Mouse (Mus musculus) CH12.LX (cell line): ENCODE measurements at regions not wholly inside any gene's neighbourhood (a gene's known extent, or its start where the extent isn't known, plus 50 kb on each side); places are given as distances from the start of the nearest gene placed in this dataset.

Source experiments
- DNase-seq: peaks from one replicate; pipeline ENCODE4 v3.0.0-alpha.2; 2013; ENCODE audit errors: extremely low read depth
- H3K27ac ChIP-seq: 2 replicates; pipeline ENCODE4 v1.5.1; 2012; ENCODE audit warnings: low read depth, mild to moderate bottlenecking, control low read depth, moderate library complexity; ENCODE audit not compliant: insufficient read depth
- H3K27me3 ChIP-seq: replicated peaks from 2 replicates; pipeline ENCODE3; 2012; ENCODE audit warnings: inconsistent platforms
- H3K36me3 ChIP-seq, 2 experiments: replicated peaks in 1 of 2; 2 replicates each; pipeline versions ENCODE3 to v1.6.1; 2012; ENCODE audit warnings: inconsistent platforms in 1 of 2, low read length in 1 of 2, mild to moderate bottlenecking in 1 of 2, mixed read lengths in 1 of 2, moderate library complexity in 1 of 2; ENCODE audit not compliant: control insufficient read depth in 1 of 2, insufficient read depth in 1 of 2
- H3K4me1 ChIP-seq, 2 experiments: 2 replicates each; pipeline ENCODE4 v1.6.1; 2012; ENCODE audit warnings: inconsistent platforms in 1 of 2, moderate library complexity in 1 of 2; ENCODE audit not compliant: insufficient read depth in 2 of 2, control insufficient read depth in 1 of 2
- H3K4me2 ChIP-seq: 2 replicates; pipeline ENCODE4 v1.6.1; 2012; ENCODE audit warnings: low read depth, mild to moderate bottlenecking, control low read depth; ENCODE audit not compliant: poor library complexity, insufficient read depth, severe bottlenecking
- H3K4me3 ChIP-seq, 3 experiments: fragments of 150-350 bp in 1 of 3; sonication (generic) in 1 of 3; replicated peaks in 1 of 3; 2 replicates each; pipeline versions ENCODE3 to v1.5.1; 2011 to 2012; ENCODE audit warnings: low read depth in 2 of 3, low read length in 2 of 3, mild to moderate bottlenecking in 2 of 3, moderate library complexity in 2 of 3, control low read depth in 1 of 3, improper control_type of control experiment in 1 of 3, inconsistent platforms in 1 of 3, mixed read lengths in 1 of 3; ENCODE audit not compliant: poor library complexity in 1 of 3
- H3K79me2 ChIP-seq: replicated peaks from 2 replicates; pipeline ENCODE4 v1.6.1; 2012; ENCODE audit warnings: mild to moderate bottlenecking, moderate library complexity; ENCODE audit not compliant: control insufficient read depth, poor library complexity, insufficient read depth, severe bottlenecking; ENCODE audit errors: extremely low read depth
- H3K9ac ChIP-seq: 2 replicates; pipeline ENCODE4 v1.6.1; 2012; ENCODE audit warnings: low read depth, mild to moderate bottlenecking, control low read depth, moderate library complexity; ENCODE audit not compliant: insufficient read depth
- H3K9me3 ChIP-seq: replicated peaks from 2 replicates; pipeline ENCODE3; 2012; ENCODE audit warnings: low read length, inconsistent platforms, mixed read lengths
- CTCF ChIP-seq, 2 experiments: IDR thresholded peaks in 1 of 2; conservative IDR thresholded peaks in 1 of 2; 2 replicates each; pipeline ENCODE4 v1.5.1; 2011 to 2012; ENCODE audit warnings: low read depth in 2 of 2, low read length in 2 of 2, improper control_type of control experiment in 1 of 2, inconsistent platforms in 1 of 2, mild to moderate bottlenecking in 1 of 2, moderate library complexity in 1 of 2
- ELF1 ChIP-seq: IDR thresholded peaks from 2 replicates; pipeline ENCODE4 v1.6.1; 2014; ENCODE audit warnings: low read depth, mild to moderate bottlenecking, inconsistent platforms, low read length, improper control_type of control experiment
- EP300 ChIP-seq: IDR thresholded peaks from 2 replicates; pipeline ENCODE4 v1.6.1; 2011; ENCODE audit warnings: low read length, improper control_type of control experiment
- GABPA ChIP-seq: IDR thresholded peaks from 2 replicates; pipeline ENCODE4 v1.6.1; 2012; ENCODE audit warnings: low read depth, low read length, improper control_type of control experiment, inconsistent platforms; ENCODE audit not compliant: insufficient replicate concordance
- JUND ChIP-seq: conservative IDR thresholded peaks from 2 replicates; pipeline ENCODE4 v1.6.1; 2011; ENCODE audit warnings: low read depth, low read length, improper control_type of control experiment
- KAT2A ChIP-seq: IDR thresholded peaks from 2 replicates; pipeline ENCODE4 v1.6.1; 2012; ENCODE audit warnings: low read length, improper control_type of control experiment, inconsistent platforms; ENCODE audit not compliant: insufficient replicate concordance
- MAFK ChIP-seq: IDR thresholded peaks from 2 replicates; pipeline ENCODE4 v1.6.1; 2011; ENCODE audit warnings: low read length, improper control_type of control experiment; ENCODE audit not compliant: insufficient replicate concordance
- MAX ChIP-seq: IDR thresholded peaks from 2 replicates; pipeline ENCODE4 v1.6.1; 2011; ENCODE audit warnings: low read length, improper control_type of control experiment
- MAZ ChIP-seq: IDR thresholded peaks from 2 replicates; pipeline ENCODE4 v1.6.1; 2012; ENCODE audit warnings: low read depth, mild to moderate bottlenecking, inconsistent platforms, low read length, improper control_type of control experiment, moderate library complexity
- MEF2A ChIP-seq: IDR thresholded peaks from 2 replicates; pipeline ENCODE4 v1.6.1; 2014; ENCODE audit warnings: low read depth, mild to moderate bottlenecking, inconsistent platforms, low read length, improper control_type of control experiment, borderline replicate concordance
- MXI1 ChIP-seq: IDR thresholded peaks from 2 replicates; pipeline ENCODE4 v1.6.1; 2011; ENCODE audit warnings: mild to moderate bottlenecking, low read depth, low read length, improper control_type of control experiment
- MYC ChIP-seq: IDR thresholded peaks from 2 replicates; pipeline ENCODE4 v1.6.1; 2011; ENCODE audit warnings: low read depth, mild to moderate bottlenecking, improper control_type of control experiment, low read length
- NELFE ChIP-seq: IDR thresholded peaks from 2 replicates; pipeline ENCODE4 v1.6.1; 2011; ENCODE audit warnings: low read depth, low read length, improper control_type of control experiment
- NRF1 ChIP-seq: IDR thresholded peaks from 2 replicates; pipeline ENCODE4 v1.6.1; 2014; ENCODE audit warnings: low read depth, mild to moderate bottlenecking, inconsistent platforms, low read length, improper control_type of control experiment, moderate library complexity
- PAX5 ChIP-seq: IDR thresholded peaks from 2 replicates; pipeline ENCODE4 v1.6.1; 2012; ENCODE audit warnings: low read length, inconsistent platforms, mixed read lengths
- RAD21 ChIP-seq: IDR thresholded peaks from 2 replicates; pipeline ENCODE4 v1.6.1; 2011; ENCODE audit warnings: low read depth, mild to moderate bottlenecking, low read length, improper control_type of control experiment, moderate library complexity
- RCOR1 ChIP-seq: conservative IDR thresholded peaks from 2 replicates; pipeline ENCODE4 v1.6.1; 2012; ENCODE audit warnings: low read depth, mild to moderate bottlenecking, inconsistent platforms, low read length, improper control_type of control experiment
- TBP ChIP-seq: conservative IDR thresholded peaks from 2 replicates; pipeline ENCODE4 v1.6.1; 2011; ENCODE audit warnings: low read depth, low read length, improper control_type of control experiment
- TCF12 ChIP-seq: IDR thresholded peaks from 2 replicates; pipeline ENCODE4 v1.6.1; 2014; ENCODE audit warnings: low read depth, mild to moderate bottlenecking, inconsistent platforms, low read length, improper control_type of control experiment
- UBTF ChIP-seq: IDR thresholded peaks from 2 replicates; pipeline ENCODE4 v1.6.1; 2012; ENCODE audit warnings: low read depth, mild to moderate bottlenecking, inconsistent platforms, low read length, improper control_type of control experiment, moderate library complexity
- USF1 ChIP-seq: IDR thresholded peaks from 2 replicates; pipeline ENCODE4 v1.6.1; 2014; ENCODE audit warnings: low read depth, mild to moderate bottlenecking, inconsistent platforms, low read length, improper control_type of control experiment
- USF2 ChIP-seq: conservative IDR thresholded peaks from 2 replicates; pipeline ENCODE4 v1.6.1; 2011; ENCODE audit warnings: low read depth, low read length, improper control_type of control experiment
- ZMIZ1 ChIP-seq: IDR thresholded peaks from 2 replicates; pipeline ENCODE4 v1.6.1; 2012; ENCODE audit warnings: low read depth, mild to moderate bottlenecking, inconsistent platforms, low read length, improper control_type of control experiment
- ZNF384 ChIP-seq: IDR thresholded peaks from 2 replicates; pipeline ENCODE4 v1.6.1; 2012; ENCODE audit warnings: low read depth, low read length, improper control_type of control experiment, inconsistent platforms
- dilution Hi-C: fragments of 300-500 bp; cut with MboI; formaldehyde crosslinking; loops from 2 replicates; pipeline ENCODE4 v1.14.3; 2020; ENCODE audit warnings: low sequenced_read_pairs; ENCODE audit not compliant: extremely low pct_unique_long_range_greater_than_20kb, extremely low pct_ligation_motif_present
- in situ Hi-C: fragments of 300-500 bp; cut with MboI; formaldehyde crosslinking; loops from 3 replicates; pipeline ENCODE4 v1.14.3; 2019; ENCODE audit warnings: low sequenced_read_pairs, low pct_ligation_motif_present, low pct_unique_long_range_greater_than_20kb, mixed read lengths

DNA sequence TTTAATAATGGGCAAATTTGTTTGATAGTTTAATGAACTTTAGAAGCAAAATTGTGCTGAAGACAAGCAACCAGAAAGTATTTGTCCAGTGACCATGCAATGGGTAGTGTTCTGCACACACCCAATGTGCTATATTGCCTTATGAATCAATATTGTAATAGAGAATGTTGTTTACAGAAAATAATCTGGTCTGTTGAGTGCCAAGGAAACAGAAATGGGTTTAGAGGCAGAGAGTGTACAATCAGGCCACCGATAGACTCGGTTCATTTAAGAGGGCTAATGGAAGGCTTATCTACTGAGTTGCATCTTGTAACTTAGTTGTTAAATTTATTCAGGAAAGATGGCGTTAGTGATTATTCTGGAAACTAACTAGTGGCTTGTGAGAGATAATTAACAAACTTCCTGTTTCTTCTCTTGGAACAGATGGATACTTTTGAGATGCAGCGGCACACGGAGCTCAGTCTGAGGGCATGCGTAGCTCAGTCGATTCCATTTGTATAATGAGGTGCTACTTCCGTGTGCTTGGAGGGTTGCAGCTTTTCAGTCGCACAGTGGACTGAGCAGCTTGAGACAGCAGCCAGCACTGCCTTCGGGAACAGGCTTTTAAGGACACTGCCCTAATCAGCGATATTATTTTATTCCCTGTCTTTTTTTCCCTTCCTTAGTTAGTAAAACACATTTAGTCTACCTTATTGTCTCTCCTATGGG is 171.6 kb upstream of the Pkn2 start:
- TF ChIP-seq ELF1 = peak; percentile 34; the same call in 1 of the 2 replicates
- peak; percentile 44; the same call in 1 of the 2 replicates for TF ChIP-seq NRF1
- no peak for TF ChIP-seq UBTF

DNA sequence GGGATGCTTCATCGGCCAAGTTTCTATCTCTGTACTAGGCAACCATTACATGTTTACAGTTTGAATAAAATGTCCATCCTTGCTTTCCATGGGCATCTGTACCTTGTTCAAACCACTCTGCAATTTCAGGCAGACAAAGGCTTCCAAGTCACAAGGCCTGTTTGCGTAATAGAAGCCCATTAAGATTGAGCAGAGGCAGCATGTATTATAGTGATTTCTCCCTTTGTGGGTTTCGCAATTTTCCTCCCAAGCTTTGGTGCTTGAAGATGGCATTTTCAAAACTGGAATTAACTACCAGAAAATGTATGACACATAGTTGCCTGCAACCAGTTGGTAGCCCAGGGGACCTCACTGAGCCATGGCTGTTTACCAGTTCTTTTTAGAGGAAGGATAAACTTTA is 158.9 kb upstream of the Pkn2 start:
- Histone ChIP-seq H3K27ac (no peak overlapping the region), H3K79me2 (no peaks in the 10 kb centered on the region), H3K4me2 (no peak overlapping the region), H3K27me3 (no peaks in the 10 kb centered on the region), H3K36me3 (no peaks in the 10 kb centered on the region), H3K4me1 (no peaks in the 10 kb centered on the region), H3K9ac (no peak overlapping the region), H3K9me3 (no peaks in the 10 kb centered on the region), H3K4me3 (no peak overlapping the region)
- TF ChIP-seq RCOR1 (no peak), MEF2A (no peak), CTCF (conservative IDR thresholded peaks at IDR 0.05 in 1 of 2, IDR thresholded peaks at IDR 0.05 in 1 of 2; ENCODE audit: low read depth in 2 of 2, low read length in 2 of 2) (no peak)
- dilution Hi-C loops = no loop called here
- no peak for DNase-seq
- in situ Hi-C loops = no loop called here

More for the DNA sequence above, 171.6 kb upstream of the Pkn2 start:
- H3K36me3 ChIP-seq = no peaks in the 10 kb centered on the region
- DNase-seq = no peak
- H3K27me3 ChIP-seq = no peaks in the 10 kb centered on the region
- H3K9me3 ChIP-seq = no peaks in the 10 kb centered on the region
- peak overlapping the region; percentile 0; the same call in 1 of the 2 replicates for H3K4me2 ChIP-seq
- no peaks in the 10 kb centered on the region for H3K79me2 ChIP-seq
- no peak overlapping the region for H3K27ac ChIP-seq
- H3K9ac ChIP-seq = no peak overlapping the region; the same call in 1 of the 2 replicates
- in situ Hi-C loops (no loop called here), dilution Hi-C loops (no loop called here)
- H3K4me3 ChIP-seq = no peak overlapping the region
- no peaks in the 10 kb centered on the region for H3K4me1 ChIP-seq

DNA sequence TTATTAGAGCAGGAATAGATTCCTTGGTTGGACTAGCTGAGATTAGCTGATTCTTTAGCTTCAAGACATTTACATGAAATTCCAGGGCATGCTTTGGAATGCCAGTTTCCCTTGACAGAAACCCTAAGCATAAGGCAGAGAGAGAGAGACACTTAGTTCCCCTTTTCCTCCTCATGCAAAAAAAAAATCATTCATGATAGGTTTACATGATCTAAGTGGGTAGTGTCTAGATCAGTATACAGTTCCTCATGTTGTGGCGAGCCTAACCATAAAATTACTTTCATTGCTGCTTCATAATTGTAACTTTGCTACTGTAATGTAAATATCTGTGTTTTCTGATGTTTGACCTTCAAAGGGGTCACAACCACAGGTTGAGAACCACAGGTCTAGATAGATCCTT is 154.3 kb upstream of the Pkn2 start:
- Histone ChIP-seq H3K4me3 (no peak overlapping the region), H3K27ac (no peak overlapping the region), H3K4me2 (no peak overlapping the region), H3K27me3 (no peaks in the 10 kb centered on the region), H3K9me3 (no peaks in the 10 kb centered on the region), H3K79me2 (no peaks in the 10 kb centered on the region), H3K36me3 (no peaks in the 10 kb centered on the region), H3K9ac (no peak overlapping the region), H3K4me1 (no peaks in the 10 kb centered on the region)
- DNase-seq = no peak
- in situ Hi-C loops = no loop called here
- dilution Hi-C loops = no loop called here
- TF ChIP-seq RAD21 (no peak), MYC (no peak), USF1 (no peak), MXI1 (no peak), MAZ (no peak), MAFK (no peak), NELFE (no peak), ZNF384 (no peak), ZMIZ1 (no peak), NRF1 (no peak), JUND (no peak), TCF12 (no peak), USF2 (no peak), TBP (no peak), MAX (no peak), KAT2A (no peak), GABPA (no peak), PAX5 (no peak), EP300 (no peak), ELF1 (no peak)
